In genomic region chr6:39462621-39463538, GRCm38 (mm10) we compare ENCODE assay signal across 8 mouse cellular contexts. TPM values are rescaled to one million over a fixed set of nuclear protein-coding genes. Genes with fewer than 3 reads are reported as not detected.
DNase-seq lines count a peak whose midpoint lies in the region; ATAC-seq and TF ChIP-seq lines count a peak whose summit lies in the region.

No protein-coding gene starts in this region.

- TF ChIP-seq CTCF in G1E (IDR thresholded peaks at IDR 0.05; ENCODE audit: low read depth, low read length): peak; percentile 33; the same call in 1 of the 2 replicates
- peak; percentile 90 for TF ChIP-seq CTCF in forebrain, postnatal 0 days (IDR thresholded peaks at IDR 0.05; ENCODE audit: low read depth)
- peak; percentile 89 for TF ChIP-seq CTCF in lung, embryonic 14.5 days (IDR thresholded peaks at IDR 0.05; ENCODE audit: low read depth)

- peaks cover 10% of the 10 kb centered on the region for H3K4me1 ChIP-seq in G1E (ENCODE audit: insufficient read depth, low read depth, low read length)
- H3K4me1 ChIP-seq in forebrain, postnatal 0 days (ENCODE audit: insufficient read depth): no peaks in the 10 kb centered on the region
- H3K4me1 ChIP-seq in lung, embryonic 14.5 days (ENCODE audit: insufficient read depth): no peaks in the 10 kb centered on the region

- peaks cover 22% of the 10 kb centered on the region for H3K27me3 ChIP-seq in G1E (ENCODE audit: insufficient read depth, low read length)
- no peaks in the 10 kb centered on the region for H3K27me3 ChIP-seq in forebrain, postnatal 0 days (ENCODE audit: insufficient read depth, low read length)
- H3K27me3 ChIP-seq in lung, embryonic 14.5 days (ENCODE audit: insufficient read depth, low read length): no peaks in the 10 kb centered on the region

- no peaks in the 10 kb centered on the region for H3K36me3 ChIP-seq in G1E (replicated peaks)
- H3K36me3 ChIP-seq in forebrain, postnatal 0 days (ENCODE audit: insufficient read depth): peaks cover 5% of the 10 kb centered on the region; the same call in 1 of the 2 replicates
- peaks cover 46% of the 10 kb centered on the region for H3K36me3 ChIP-seq in lung, embryonic 14.5 days (ENCODE audit: insufficient read depth)

- peak; percentile 34 for DNase-seq in G1E (ENCODE audit: low spot score)
- DNase-seq in cerebellum, adult 11 months: peak; percentile 76
- peak; percentile 91 for DNase-seq in forebrain, postnatal 0 days
- peak; percentile 81 to 86 for DNase-seq in heart, postnatal 36 days
- peak; percentile 59 to 89 for DNase-seq in layer of hippocampus, adult 18-20 months (ENCODE audit: low spot score in 2 of 2)
- DNase-seq in lung, embryonic 14.5 days: peak; percentile 95
- peak; percentile 61 for DNase-seq in testis, postnatal 14 days (ENCODE audit: low spot score)

- 46% methylated on average over 16 of the region's 16 CpGs for WGBS in forebrain, postnatal 0 days
- 49% methylated on average over 16 of the region's 16 CpGs for WGBS in lung, embryonic 14.5 days

- no peak overlapping the region for H3K9ac ChIP-seq in forebrain, postnatal 0 days
- H3K9ac ChIP-seq in lung, embryonic 14.5 days: no peak overlapping the region

- no peak overlapping the region for H3K27ac ChIP-seq in forebrain, postnatal 0 days (ENCODE audit: low read depth, low read length)
- H3K27ac ChIP-seq in lung, embryonic 14.5 days (ENCODE audit: low read depth): no peak overlapping the region

- H3K9me3 ChIP-seq in G1E (replicated peaks): peaks cover 3% of the 10 kb centered on the region; the same call in 1 of the 2 replicates
- no peaks in the 10 kb centered on the region for H3K9me3 ChIP-seq in forebrain, postnatal 0 days (ENCODE audit: low read length)
- H3K9me3 ChIP-seq in lung, embryonic 14.5 days (ENCODE audit: low read depth, low read length): no peaks in the 10 kb centered on the region

- H3K4me2 ChIP-seq in forebrain, postnatal 0 days (ENCODE audit: low read depth): no peak overlapping the region
- H3K4me2 ChIP-seq in lung, embryonic 14.5 days: no peak overlapping the region

- no peak for ATAC-seq in G1E (ENCODE audit: extremely low read depth, insufficient number of reproducible peaks, low FRiP score, poor library complexity, severe bottlenecking)
- peak; percentile 89 for ATAC-seq in forebrain, postnatal 0 days
- ATAC-seq in lung, embryonic 14.5 days (ENCODE audit: insufficient read depth): peak; percentile 56
- peak; percentile 87 for ATAC-seq in neutrophil, adult 5-6 weeks (ENCODE audit: extremely low read depth, insufficient number of reproducible peaks, low FRiP score, poor library complexity, severe bottlenecking)

- H3K4me3 ChIP-seq in G1E (ENCODE audit: low read depth, low read length): peak overlapping the region; percentile 55; the same call in 1 of the 2 replicates
- no peak overlapping the region for H3K4me3 ChIP-seq in forebrain, postnatal 0 days (ENCODE audit: low read depth, low read length)
- no peak overlapping the region for H3K4me3 ChIP-seq in lung, embryonic 14.5 days (ENCODE audit: low read depth, low read length)

- intact Hi-C loops in heart, postnatal 36 days (cut with DNase I): loop anchor here (1.0 to 2.0 kb wide), 3 partner anchors 99 to 320 kb away; no protein-coding TSS in a partner anchor

RNA-seq across cellular contexts. Expression of gene Mkrn1, which starts 42.6 kb away (rescaled TPM):
- total RNA-seq in G1E (2014; fragmentation: Nextera tagmentation) (39.8 and 60.5 TPM in 2 replicates), G1E (2017) (58.6 and 59.5 TPM in 2 replicates)
- 45.4 and 66.4 TPM in 2 replicates for polyA plus RNA-seq in G1E (2012)
- 222 and 264 TPM in 2 replicates for total RNA-seq in forebrain, postnatal 0 days (2014; rRNA removed)
- 199 and 217 TPM in 2 replicates for polyA plus RNA-seq in forebrain, postnatal 0 days (2015; fragmentation: Nextera tagmentation; extraction: Ambion mirVana)
- total RNA-seq in heart, postnatal 36 days (2021): 10 to 100 TPM; 60.7 to 80.6 TPM
- total RNA-seq in layer of hippocampus, adult 18-20 months (2021): 100 to 1,000 TPM; 113 to 118 TPM
- 59.6 and 61.2 TPM in 2 replicates for polyA plus RNA-seq in lung, embryonic 14.5 days (2014; fragmentation: Nextera tagmentation; extraction: Ambion mirVana)
- total RNA-seq in neutrophil, adult 5-6 weeks (2017): 246 and 268 TPM in 2 replicates

Comparison
In these comparisons a context has a peak if more than half of its experiments do, and no peak if none do; other contexts are left out.
1. DNase-seq: peak in every context shown above with its lines; median percentile 95 in lung, embryonic 14.5 days; 91 in forebrain, postnatal 0 days; 84 in heart, postnatal 36 days; 76 in cerebellum, adult 11 months; 74 in layer of hippocampus, adult 18-20 months; 61 in testis, postnatal 14 days; 34 in G1E.
2. CTCF ChIP-seq: peak in every context shown above with its lines; median percentile 90 in forebrain, postnatal 0 days; 89 in lung, embryonic 14.5 days; 33 in G1E.